Comparison of ENCODE assay signal across 24 mouse cellular contexts in the genomic region with DNA sequence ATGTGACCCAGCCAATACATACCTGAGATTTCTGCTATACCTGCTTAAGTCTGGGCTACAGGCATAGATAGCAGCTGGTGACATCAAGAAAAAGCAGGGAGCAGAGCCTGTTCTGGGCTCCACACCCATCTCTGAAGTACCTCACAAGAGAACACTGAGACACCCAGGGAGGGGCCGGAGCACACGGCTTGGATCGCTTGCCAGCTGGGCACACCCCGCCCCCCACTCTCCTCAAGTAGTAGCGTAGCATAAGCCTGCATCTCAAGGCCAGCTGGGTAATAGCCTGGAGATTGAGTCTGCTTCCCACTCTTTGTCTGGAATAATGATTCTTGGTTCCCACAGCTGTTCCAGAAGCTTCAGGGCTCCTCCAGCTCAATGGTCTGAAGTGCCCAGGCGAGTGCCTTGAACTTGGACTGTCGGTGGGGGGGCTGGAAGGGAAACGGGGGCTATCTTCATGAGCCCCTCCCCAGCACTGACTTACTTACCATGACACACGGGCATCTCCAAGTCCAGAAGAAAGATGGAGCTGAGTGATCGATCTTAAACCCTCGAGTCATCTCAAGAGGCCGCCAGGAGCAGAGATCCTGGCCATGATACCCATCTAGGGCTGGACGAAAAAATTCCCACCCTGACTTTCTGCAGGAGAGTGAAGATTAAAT. TPM values are rescaled to one million over a fixed set of nuclear protein-coding genes. Genes with fewer than 3 reads are reported as not detected.
DNase-seq lines count a peak whose midpoint lies in the region; ATAC-seq and TF ChIP-seq lines count a peak whose summit lies in the region.
"Had no signal": no experiment of that assay in that cellular context is flagged by ENCODE, and none has a peak within 500 bp of the region (broad histone marks: within the 10 kb centered on the region; RNA-seq: fewer than 3 reads in every experiment).

A gene (plus strand): TSS at position 609 of the 659 bp plus-strand sequence.

- DNase-seq in hindbrain, postnatal 0 days (ENCODE audit: low spot score), result no peak
- no peak for DNase-seq in hindbrain, embryonic 10.5 days (ENCODE audit: low spot score)
- peak; percentile 35 for DNase-seq in ovary, postnatal 36 days (ENCODE audit: low spot score)
- no peak for DNase-seq in ovary, postnatal 10 days (ENCODE audit: low spot score)
- peak; percentile 32 for DNase-seq in lung, adult 2 months
- DNase-seq in lung, postnatal 36 days, result peak; percentile 83
- DNase-seq in ovary, postnatal 14 days (ENCODE audit: low spot score), result no peak
- DNase-seq in heart, adult 2 months, result no peak
- DNase-seq: adrenal gland, adult 8-10 months; cerebellum, postnatal 10 days; embryo, embryonic 11 days; heart, adult 18-20 months; kidney, adult 9 months; liver; lung, embryonic 14.5 days had no signal

- intact Hi-C loops in heart, adult 2 months (cut with DNase I), result no loop called here

- no peaks in the 10 kb centered on the region for H3K79me2 ChIP-seq in heart, adult 2 months (replicated peaks; ENCODE audit: control insufficient read depth, insufficient read depth, low read length)

- no peak for TF ChIP-seq EP300 in heart, adult 2 months (IDR thresholded peaks at IDR 0.05; ENCODE audit: insufficient read depth, low read depth, low read length)

- ATAC-seq in hindbrain, postnatal 0 days, result peak; percentile 54; the same call in 1 of the 2 replicates
- ATAC-seq: CD4-positive, CD25-positive, alpha-beta regulatory T cell, adult 4 months had no signal

- H3K27me3 ChIP-seq in hindbrain, postnatal 0 days (ENCODE audit: insufficient read depth, low read length), result no peaks in the 10 kb centered on the region
- H3K27me3 ChIP-seq in hindbrain, embryonic 10.5 days (ENCODE audit: insufficient read depth, poor library complexity, severe bottlenecking), result 0 out of 2 replicates have a peak, but pooled peaks cover 5% of the 10 kb centered on the region
- no peaks in the 10 kb centered on the region for H3K27me3 ChIP-seq in heart, adult 2 months (ENCODE audit: control insufficient read depth, insufficient read depth, low read length)
- H3K27me3 ChIP-seq: neural tube, embryonic 12.5 days had no signal

- H3K9ac ChIP-seq in hindbrain, postnatal 0 days (replicated peaks; ENCODE audit: low read length), result no peak within 1 kb of the TSS
- no peak within 1 kb of the TSS for H3K9ac ChIP-seq in heart, adult 2 months (ENCODE audit: low read depth, low read length)
- H3K9ac ChIP-seq: lung, embryonic 14.5 days; neural tube, embryonic 12.5 days had no signal

- 75% methylated on average over 13 of the region's 13 CpGs for WGBS in hindbrain, postnatal 0 days
- 88% methylated on average over 13 of the region's 13 CpGs for WGBS in hindbrain, embryonic 10.5 days
- WGBS in lung, adult 2 months, result 63% methylated on average over 13 of the region's 13 CpGs
- WGBS in heart, adult 2 months, result 81% methylated on average over 13 of the region's 13 CpGs

- H3K4me2 ChIP-seq in hindbrain, postnatal 0 days (ENCODE audit: low read depth, low read length), result no peak within 1 kb of the TSS
- H3K4me2 ChIP-seq: lung, embryonic 14.5 days; neural tube, embryonic 12.5 days had no signal

- no peaks in the 10 kb centered on the region for H3K36me3 ChIP-seq in hindbrain, postnatal 0 days (ENCODE audit: insufficient read depth, low read length)
- H3K36me3 ChIP-seq in hindbrain, embryonic 10.5 days, result no peaks in the 10 kb centered on the region
- no peaks in the 10 kb centered on the region for H3K36me3 ChIP-seq in heart, adult 2 months (ENCODE audit: control insufficient read depth, insufficient read depth, low read length)
- H3K36me3 ChIP-seq: neural tube, embryonic 12.5 days had no signal

- TF ChIP-seq CTCF in hindbrain, postnatal 0 days (IDR thresholded peaks at IDR 0.05; ENCODE audit: low read depth), result no peak
- TF ChIP-seq CTCF in lung, adult 2 months (IDR thresholded peaks at IDR 0.05; ENCODE audit: insufficient read depth, low read length), result no peak
- no peak for TF ChIP-seq CTCF in heart, adult 2 months (IDR thresholded peaks at IDR 0.05)

- no peak within 1 kb of the TSS for H3K27ac ChIP-seq in hindbrain, postnatal 0 days
- no peak within 1 kb of the TSS for H3K27ac ChIP-seq in hindbrain, embryonic 10.5 days
- H3K27ac ChIP-seq in heart, adult 2 months, result no peak within 1 kb of the TSS
- H3K27ac ChIP-seq: neural tube, embryonic 12.5 days had no signal

- TF ChIP-seq POLR2A in lung, adult 2 months (IDR thresholded peaks at IDR 0.05; ENCODE audit: borderline replicate concordance, extremely low read depth, low read depth, low read length), result no peak
- no peak for TF ChIP-seq POLR2A in heart, adult 2 months (IDR thresholded peaks at IDR 0.05; ENCODE audit: insufficient read depth, low read depth, low read length)

- H3K9me3 ChIP-seq in hindbrain, postnatal 0 days (ENCODE audit: low read length), result no peaks in the 10 kb centered on the region
- 0 out of 2 replicates have a peak, but pooled peaks cover 3% of the 10 kb centered on the region for H3K9me3 ChIP-seq in hindbrain, embryonic 10.5 days
- H3K9me3 ChIP-seq: neural tube, embryonic 12.5 days had no signal

- no peaks in the 10 kb centered on the region for H3K4me1 ChIP-seq in hindbrain, postnatal 0 days (ENCODE audit: insufficient read depth, low read length)
- peaks cover 17% of the 10 kb centered on the region for H3K4me1 ChIP-seq in hindbrain, embryonic 10.5 days (replicated peaks)
- no peaks in the 10 kb centered on the region for H3K4me1 ChIP-seq in lung, adult 2 months (ENCODE audit: control insufficient read depth, insufficient read depth, low read length)
- no peaks in the 10 kb centered on the region for H3K4me1 ChIP-seq in heart, adult 2 months (ENCODE audit: control insufficient read depth, insufficient read depth, low read length)

- H3K4me3 ChIP-seq in hindbrain, postnatal 0 days (ENCODE audit: low read length), result no peak within 1 kb of the TSS
- H3K4me3 ChIP-seq in hindbrain, embryonic 10.5 days, result no peak within 1 kb of the TSS
- no peak within 1 kb of the TSS for H3K4me3 ChIP-seq in lung, adult 2 months (replicated peaks; ENCODE audit: extremely low read depth, low read depth, low read length)
- H3K4me3 ChIP-seq in heart, adult 2 months, result no peak within 1 kb of the TSS
- H3K4me3 ChIP-seq: neural tube, embryonic 12.5 days had no signal

RNA-seq across cellular contexts. Expression of the gene that starts here (rescaled TPM):
- not detected in 2 replicates for total RNA-seq in hindbrain, postnatal 0 days (2014; rRNA removed)
- polyA plus RNA-seq in hindbrain, postnatal 0 days (2015; fragmentation: Nextera tagmentation; extraction: Ambion mirVana), result 1.4 TPM in 1 of 2 replicates, not detected in the other
- not detected in 2 replicates for polyA plus RNA-seq in hindbrain, embryonic 10.5 days (2016; fragmentation: Nextera tagmentation; extraction: Ambion mirVana)
- polyA plus RNA-seq in lung, adult 2 months (2012; rRNA removed), result 0.56 and 0.81 TPM in 2 replicates
- not detected for total RNA-seq in heart, adult 2 months (2021)
- not detected in 2 replicates for polyA plus RNA-seq in heart, adult 2 months (2012; rRNA removed)
- total RNA-seq: adrenal gland, adult 8-10 months; heart, adult 18-20 months; left cerebral cortex, postnatal 10 days; MEL; midbrain, postnatal 0 days had no signal
- polyA plus RNA-seq: CD4-positive, CD25-positive, alpha-beta regulatory T cell, adult 4 months; heart, postnatal 0 days; large intestine, adult 2 months; neural tube, embryonic 12.5 days; spleen, adult 2 months; stomach, embryonic 16.5 days had no signal

Comparison
In these comparisons a context has a peak if more than half of its experiments do, and no peak if none do; other contexts are left out.
1. DNase-seq: peak in ovary, postnatal 36 days (single experiment) and lung, postnatal 36 days (single experiment); none in hindbrain, postnatal 0 days (single experiment), hindbrain, embryonic 10.5 days (single experiment), ovary, postnatal 10 days (single experiment), ovary, postnatal 14 days (single experiment) and heart, adult 2 months (0 of 2).
2. Peak in DNase-seq in lung, adult 2 months; RNA of the gene not detected or under 1 TPM.